Mouse (Mus musculus) olfactory bulb, adult 2 months (tissue): Measurements from ENCODE around the gene Maz.

Experiments used
- CTCF ChIP-seq: fragments of 200-500 bp; IDR thresholded peaks from 2 replicates; pipeline ENCODE4 v1.5.1; 2012; ENCODE audit warnings: low read depth, mild to moderate bottlenecking, low read length, moderate library complexity; ENCODE audit not compliant: insufficient read depth
- POLR2A ChIP-seq: fragments of 200-500 bp; IDR thresholded peaks from 2 replicates; pipeline ENCODE4 v1.6.1; 2012; ENCODE audit warnings: mild to moderate bottlenecking, low read depth, low read length, moderate library complexity; ENCODE audit not compliant: insufficient read depth

DNA sequence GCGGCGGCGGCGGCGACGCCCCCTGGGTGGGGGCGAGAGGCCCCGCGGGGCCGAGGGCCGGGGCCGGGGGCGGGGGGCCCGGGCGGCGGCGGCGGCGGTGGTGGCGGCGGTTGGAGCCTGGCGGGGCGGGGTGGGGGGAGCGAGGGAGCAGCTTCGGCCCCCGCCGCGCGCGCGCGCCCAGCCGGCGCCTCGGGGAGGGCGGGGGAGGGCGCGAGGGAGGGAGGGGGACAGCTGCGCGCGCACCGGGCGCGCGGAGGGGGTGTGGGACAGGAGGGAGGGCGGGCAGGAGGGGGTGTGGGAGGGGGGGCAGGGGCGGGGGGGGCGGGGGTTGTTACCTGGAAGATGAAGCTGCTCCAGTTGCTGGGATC, 237 bp downstream of the Maz start:
- TF ChIP-seq POLR2A (no peak), CTCF (no peak)
